Mouse (Mus musculus): ENCODE results near the gene Sh3pxd2a.

Gene Sh3pxd2a

DNA sequence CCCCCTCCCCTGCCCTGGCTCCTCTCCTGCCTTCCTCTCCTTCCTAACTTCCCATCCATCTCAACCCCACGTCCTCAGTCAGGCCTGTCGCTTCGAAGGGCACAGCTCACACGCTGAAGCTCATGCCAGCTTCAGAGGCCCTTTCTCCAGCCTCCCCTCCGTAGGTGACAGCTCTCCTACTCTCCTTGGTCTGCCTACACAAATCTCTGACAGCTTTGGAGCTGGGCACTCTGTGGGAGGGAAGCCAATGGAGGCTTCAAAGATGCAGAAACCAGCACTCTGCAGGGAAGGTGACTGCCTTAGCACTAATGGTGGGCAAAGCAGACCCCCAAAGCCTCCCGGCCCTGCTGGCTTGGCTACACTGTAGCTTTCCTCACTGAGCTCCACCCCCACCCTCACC lies 128.9 kb downstream of the Sh3pxd2a start:
- DNase-seq (ENCODE audit: low spot score): no peak

DNA sequence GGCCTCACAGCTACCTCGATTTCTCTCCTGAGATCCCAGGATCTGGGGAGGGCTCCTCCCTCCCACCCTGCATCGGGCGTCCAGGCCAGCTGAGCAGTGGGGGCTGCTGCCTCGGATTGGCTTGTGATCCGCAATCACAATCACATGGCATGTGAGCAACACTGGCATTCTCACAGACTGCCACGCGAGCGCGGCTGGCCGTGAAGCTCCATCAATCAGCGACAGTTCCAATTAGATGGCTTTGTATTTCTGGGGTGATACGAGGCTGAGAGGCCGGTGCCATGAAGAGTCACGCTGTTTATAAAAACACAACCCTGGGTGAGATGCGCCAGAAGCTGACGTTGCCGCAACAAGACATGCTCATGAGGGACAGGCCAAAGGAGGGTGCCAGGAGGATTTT lies 129.5 kb downstream of the Sh3pxd2a start:
- DNase-seq (ENCODE audit: low spot score): no peak

DNA sequence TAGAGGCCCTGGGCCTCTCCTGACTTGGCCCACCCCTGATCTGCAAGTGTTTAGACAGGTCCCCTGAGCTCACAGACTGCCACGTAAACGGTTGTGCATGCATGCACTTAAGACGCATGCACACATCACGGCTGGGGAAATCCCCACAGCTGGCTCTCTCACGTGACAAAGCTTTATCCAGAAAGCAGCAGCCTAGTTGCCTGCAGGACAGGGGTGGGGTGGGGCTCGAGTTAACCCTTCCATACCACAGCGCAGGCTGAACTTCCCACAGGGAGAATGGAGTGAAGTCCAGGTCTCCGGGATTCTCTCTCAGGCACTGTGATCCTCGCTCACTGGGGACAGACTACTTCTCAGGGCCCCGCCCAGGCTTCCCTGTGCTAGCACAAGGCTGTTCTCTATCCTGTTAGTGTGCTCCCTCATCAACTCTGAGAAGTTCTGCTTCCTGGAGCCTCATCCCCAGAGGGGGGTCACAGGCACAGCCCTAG lies 133.4 kb downstream of the Sh3pxd2a start:
- no peak for DNase-seq (ENCODE audit: low spot score)

DNA sequence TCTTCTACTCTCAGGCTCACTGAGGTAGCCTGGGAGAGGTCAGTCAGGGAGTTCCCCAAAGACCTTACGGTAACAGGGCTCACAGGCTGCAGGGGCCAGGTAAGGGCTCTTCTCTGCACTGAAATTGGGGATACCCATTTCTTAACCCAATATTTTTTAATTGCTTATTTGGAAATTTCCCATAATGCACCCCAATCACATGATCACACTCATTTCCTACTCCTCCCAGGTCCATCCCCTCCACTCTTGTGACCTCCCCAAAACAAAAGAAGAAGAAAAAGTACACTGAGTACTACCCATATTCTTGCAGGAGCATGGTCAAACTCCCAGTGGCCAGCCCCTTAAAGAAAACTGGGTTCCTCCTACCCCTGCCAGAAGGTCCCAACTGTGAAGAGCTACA lies 135.1 kb downstream of the Sh3pxd2a start:
- no peak for DNase-seq (ENCODE audit: low spot score)

DNA sequence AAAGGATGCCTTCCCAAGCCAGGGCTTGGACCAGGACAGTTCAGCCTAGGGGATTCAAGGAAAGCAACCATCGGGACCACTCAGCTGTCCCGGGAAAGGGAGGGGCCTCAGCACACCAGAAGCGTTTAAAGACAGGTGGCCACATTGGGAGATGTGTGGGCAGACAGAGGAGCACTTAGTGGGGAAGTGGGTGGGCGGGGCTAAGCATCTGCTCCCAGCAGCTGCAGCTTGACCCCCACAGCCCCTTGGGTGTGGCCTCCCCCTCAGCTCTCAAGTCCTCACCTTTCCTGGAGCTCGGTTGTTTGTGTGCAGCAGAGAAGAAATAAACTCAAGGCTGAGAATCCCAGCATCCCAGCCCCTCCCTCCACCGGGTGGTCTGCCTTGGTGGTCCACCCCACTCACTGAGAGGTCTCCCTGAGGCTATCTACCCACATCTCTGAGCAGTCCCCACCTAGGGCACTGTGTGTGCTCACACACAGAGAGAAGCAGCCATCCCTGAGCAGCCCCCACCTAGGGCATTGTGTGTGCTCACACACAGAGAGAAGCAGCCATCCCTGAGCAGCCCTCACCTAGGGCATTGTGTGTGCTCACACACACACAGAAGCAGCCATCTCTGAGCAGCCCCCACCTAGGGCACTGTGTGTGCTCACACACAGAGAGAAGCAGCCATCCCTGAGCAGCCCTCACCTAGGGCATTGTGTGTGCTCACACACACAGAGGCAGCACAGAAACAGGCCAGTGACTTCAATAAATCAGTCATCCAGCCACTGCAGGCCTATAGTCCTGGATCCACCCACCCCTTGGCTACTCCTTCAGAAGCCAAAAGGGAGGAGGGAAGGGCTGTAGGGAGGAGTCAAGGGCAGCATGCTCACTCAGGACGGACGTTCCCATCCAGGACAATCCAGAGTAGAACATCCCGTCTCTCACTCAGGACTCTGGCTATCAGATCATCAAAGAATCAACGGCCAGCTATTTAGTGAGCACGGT lies 136.0 kb downstream of the Sh3pxd2a start:
- DNase-seq (ENCODE audit: low spot score): peak; percentile 69

DNA sequence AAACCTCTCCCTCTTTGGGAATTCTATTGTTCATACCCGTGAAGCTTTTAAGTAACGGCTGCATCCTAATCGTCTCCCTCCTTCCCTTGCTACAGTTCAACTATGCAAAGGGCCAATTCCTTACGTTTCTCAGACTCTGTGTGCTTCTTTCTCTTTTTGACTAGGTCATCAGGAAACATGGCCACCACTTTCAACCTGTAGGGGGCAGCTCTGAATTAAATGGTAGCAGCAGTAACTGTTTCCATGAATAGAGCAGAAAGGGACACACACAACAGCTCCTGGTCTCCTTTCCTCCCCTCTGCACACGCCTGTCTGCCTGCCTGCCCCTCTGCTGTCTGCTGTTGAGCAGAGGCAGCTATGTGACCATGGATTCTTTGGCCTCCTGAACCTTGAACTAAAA lies 138.3 kb downstream of the Sh3pxd2a start:
- no peak for DNase-seq (ENCODE audit: low spot score)

DNA sequence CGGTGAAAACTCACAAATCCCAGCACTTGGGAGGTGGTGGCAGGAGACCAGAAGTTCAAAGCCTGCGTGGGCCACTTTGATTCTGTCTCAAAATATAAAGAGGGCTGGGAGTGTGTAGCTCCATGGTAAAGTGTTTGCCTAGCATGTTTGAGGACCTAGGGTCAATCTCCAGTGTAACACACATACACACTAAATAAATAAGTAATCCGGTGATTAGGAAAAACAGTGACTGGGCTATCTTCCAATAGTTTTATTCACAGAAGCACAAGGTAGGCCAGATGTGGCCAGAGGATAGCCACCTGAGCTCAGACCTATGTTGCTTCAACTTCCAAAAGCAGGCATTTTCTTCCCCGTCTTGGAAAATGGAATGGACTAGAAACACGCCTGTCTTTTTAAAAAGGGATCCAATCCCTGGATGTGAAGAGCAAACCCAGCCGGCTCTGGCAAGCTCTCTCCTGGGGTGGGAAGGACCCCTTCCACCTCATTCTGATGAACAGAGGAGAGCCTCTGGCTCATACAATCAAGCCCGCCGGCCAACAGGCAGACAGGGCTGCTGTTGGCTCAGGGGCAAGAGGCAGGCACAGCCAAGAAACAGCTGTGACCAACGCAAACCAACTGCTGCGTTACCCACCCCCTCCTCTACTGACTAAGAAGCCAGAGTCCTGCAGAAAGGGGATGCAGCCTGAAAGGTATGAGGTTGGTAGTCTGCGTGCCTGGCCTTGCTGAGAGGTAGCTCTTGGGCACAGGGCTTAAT lies 140.9 kb downstream of the Sh3pxd2a start:
- DNase-seq (ENCODE audit: low spot score): no peak

DNA sequence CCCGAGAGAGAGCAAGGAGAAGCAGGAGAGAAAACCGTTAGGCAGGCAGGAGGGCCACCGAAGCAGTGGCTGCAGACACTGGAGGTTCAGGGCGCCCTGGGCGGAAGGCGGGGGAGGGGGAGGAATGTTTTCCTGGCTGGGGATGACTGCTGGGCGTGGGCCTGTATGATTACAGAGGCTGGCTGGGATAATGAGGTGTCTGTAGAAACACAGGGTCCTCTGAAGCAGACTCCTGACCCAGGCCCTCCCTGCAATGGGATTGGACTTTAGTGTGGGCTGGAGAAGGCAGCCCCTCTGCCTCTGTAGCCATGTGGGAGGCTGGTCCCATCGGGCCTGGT lies 143.9 kb downstream of the Sh3pxd2a start:
- peak; percentile 74 for DNase-seq (ENCODE audit: low spot score)

DNA sequence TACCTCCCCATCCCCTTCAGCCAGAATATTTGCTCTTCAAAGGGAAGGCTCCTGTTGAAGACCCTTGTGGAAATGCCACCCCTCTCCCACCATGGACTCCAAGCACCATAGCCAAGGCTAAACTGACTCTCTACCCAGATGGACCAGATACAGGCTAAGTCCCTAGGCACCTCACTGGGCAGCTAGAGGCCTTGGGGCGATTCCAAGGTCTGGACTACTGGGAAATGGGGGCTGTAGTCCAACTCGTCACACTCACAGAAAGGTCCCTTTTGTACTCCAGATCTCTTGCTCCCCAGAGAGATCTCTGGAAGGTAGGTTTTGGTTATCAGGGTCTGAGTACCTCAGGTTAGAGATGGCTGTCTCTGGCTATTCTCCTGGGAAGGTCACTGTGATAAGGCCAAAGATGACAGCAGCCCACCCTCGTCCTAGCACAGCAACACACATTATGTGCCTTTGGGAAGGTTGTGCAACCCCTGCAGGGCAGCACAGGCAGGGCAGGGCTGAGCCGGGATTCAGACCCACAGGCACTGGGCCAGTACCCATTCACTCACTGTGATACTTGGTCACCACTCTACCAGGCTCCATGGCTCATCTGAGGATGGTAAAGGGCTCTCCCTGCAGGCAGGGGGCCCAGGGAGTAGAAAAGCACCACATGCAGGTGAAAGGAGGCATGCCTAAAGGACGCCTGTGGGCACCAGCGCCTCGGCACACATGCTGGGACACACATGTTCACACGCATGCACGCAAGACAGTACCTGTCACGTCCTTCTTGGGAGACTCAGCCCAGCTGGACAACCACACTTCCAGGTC lies 144.5 kb downstream of the Sh3pxd2a start:
- no peak for DNase-seq (ENCODE audit: low spot score)

DNA sequence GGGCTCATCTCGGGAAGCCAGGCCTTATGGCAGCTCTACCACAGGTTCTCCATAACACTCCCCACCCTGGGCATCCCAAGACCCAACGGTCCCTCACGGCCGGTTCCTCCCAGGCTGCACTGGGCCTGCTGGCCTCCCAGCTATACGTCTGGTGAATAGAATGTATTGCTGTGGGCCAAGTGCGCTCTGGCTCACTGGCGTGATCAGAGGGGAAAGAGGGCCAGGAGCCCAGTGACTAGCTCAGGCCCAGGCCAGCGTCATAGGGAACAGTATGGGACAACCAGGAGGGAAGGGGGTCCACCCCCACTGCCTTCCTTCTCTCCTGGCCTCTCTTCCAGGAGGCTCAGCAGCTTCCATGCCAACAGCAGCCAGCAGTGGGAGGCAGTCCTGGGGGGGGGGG lies 145.1 kb downstream of the Sh3pxd2a start:
- DNase-seq (ENCODE audit: low spot score): no peak

DNA sequence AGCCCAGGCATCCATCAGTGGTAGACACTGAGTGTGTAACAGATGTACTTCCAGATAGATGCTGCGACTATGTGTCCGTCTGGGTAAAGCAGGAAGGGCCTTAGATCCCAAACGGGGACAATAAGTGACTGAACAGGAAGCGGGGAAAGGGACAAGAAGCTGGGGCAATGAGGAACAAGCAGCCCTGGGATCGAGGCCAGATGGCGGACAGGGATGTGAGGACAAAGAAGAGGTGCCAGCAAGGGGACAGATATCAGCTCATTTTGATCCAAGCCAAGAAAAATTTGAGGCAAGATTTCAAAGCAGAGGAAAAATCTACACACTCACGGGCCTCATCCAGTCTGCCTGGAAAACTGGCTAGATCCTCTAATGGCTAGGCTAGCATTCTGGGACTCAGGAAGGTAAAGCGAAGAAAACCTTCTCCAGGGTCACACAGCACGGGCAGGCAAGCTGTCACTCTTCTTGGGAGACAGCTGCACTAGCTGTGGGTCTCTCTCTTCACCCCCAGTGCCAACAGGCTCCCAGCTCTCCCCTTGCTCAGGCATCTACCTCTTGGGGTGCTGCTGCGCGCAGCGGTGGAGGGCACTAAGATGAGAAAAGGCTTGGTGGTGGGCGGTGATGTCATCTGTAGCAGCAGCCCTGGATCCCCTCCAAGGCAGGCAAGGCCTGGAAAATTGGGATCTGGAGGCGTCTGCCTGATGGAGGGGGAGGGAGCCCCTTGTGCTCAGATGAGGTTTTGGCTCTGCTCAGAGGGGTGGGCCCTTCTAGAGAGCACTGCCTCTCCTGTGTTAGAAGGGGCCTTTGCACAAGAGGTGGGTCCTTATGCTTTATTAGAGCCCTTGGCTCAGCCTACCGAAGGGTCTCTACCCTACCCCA lies 146.9 kb downstream of the Sh3pxd2a start:
- no peak for DNase-seq (ENCODE audit: low spot score)

DNA sequence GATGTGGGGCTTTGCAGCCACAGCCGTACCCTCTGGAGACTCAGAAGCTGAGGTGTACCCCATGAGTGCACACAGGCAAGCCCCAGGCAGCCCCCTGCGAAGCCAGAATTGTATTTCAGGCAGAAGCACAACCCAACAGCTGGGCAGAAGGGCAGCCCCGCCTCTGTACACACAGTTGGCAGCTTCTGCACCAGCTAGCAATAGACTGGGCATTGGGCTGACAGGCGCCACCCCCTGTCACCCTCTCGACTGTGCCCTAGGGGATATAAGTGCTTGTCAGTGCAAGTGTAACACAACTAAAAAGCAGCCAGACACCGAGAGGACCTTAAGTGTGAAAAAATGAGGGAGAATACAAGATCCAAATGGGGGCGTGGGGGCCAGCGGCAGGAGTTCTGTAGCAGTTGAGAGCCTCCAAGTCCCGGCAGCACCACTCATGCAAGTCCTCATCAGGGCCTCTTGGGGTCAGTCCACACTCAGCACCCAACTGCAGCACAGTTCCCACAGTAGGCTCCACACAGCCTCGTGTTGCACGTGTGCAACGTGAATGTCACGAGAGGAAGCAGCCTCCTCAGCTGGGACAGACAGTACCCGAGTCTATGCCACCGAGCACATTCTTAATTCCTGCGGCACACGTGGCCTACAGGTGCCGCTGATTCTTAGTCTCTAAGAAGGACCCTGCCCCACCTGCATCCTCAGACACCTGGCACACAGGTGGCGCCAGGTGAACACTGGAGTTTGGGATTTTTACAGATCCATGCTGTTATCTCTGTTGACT lies 147.7 kb downstream of the Sh3pxd2a start:
- no peak for DNase-seq (ENCODE audit: low spot score)

DNA sequence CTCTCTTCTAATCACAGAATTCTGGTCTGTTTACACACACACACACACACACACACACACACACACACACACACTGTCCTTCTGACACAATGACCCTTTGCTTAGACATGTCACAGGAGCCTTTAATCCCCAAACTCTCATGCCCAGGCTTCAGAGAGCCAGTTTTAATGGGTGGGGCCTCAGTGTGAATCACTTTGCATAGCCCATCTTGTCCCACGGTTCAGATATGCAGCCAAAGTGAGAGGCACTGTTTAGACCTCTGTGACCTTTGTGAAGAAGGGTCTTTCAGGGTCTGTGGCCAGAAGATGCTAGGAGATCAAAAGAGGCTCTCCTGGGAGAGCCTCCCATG lies 148.3 kb downstream of the Sh3pxd2a start:
- no peak for DNase-seq (ENCODE audit: low spot score)

DNA sequence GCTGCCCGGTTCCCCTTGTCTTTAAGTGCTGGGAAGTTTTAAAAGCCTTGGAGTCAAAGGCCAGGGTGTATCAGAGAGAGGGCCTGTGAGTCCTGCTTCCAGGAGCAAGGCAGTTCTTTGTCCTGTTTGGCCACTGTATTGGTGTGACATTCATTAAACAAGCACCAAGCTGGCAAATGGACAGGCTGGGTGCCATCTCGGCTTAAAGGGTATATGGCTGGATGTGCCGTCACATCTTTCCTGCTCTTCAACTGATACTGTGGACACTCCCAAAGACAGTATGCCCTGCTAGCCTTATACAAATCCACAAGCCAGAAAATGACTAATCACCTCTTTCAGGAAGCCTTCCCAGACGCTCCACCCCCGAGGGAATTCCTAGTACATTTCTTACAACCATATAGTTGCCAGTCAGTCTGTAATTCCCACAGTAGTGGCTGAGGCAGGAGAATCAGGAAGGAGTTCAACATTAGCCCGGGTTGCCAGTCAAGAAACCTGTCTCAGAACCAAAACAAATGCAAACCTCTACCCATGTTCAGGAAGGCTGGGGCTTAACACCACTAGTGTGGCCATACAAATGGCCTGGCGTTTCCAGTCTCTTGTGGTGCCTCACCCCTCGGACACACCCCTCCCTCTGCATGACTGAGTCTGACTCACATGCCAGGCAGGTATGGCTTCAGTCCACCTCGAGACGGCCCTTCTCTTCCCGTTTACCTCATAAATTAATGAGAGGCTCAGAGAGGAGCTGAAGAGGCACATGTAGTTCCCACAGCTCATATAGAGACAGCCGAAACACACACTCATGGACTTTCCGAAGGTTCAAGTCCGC lies 148.9 kb downstream of the Sh3pxd2a start:
- no peak for DNase-seq (ENCODE audit: low spot score)

DNA sequence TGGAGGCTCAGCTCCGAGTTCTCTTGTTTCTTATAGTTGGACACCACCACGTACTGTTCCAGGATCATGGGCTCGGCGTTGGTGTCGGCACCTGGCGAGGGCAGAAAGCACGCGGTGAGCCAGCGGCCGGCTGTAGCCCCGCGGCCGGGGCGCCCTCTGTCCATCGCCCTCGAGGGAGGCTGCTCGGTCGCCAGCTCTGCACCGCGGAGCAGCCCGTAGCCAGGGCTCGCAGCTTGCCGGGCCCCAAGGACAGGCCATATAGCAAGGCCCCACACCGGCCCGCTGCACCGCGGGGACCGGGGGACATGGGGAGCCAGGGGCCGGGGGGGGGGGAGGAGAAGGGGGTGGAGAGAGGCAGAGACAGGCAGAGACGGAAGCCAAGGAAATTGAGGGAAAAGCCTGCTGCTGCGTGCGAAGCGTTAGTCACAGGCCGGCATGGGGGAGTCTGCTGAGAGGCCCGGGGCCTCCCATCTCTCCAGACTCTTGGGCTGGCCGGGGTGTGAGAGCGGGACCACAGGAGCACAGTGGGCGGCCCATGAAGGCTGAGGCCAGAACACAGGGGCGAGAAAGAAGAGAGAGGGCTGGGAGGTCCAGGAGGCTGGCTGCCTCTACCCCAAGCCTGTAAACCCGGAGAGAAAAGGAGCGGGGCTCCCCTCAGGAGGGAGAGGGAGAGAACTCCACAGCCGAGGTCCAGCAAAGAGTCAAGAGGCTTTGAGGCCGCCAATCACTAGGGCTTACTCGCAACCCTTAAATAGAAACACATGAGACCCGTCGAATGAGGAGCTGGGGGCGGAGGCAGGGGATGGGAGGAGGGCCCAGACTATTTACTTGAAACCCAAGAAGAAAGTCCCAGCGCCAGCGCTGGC lies 149.9 kb downstream of the Sh3pxd2a start:
- DNase-seq (ENCODE audit: low spot score): peak; percentile 86

DNA sequence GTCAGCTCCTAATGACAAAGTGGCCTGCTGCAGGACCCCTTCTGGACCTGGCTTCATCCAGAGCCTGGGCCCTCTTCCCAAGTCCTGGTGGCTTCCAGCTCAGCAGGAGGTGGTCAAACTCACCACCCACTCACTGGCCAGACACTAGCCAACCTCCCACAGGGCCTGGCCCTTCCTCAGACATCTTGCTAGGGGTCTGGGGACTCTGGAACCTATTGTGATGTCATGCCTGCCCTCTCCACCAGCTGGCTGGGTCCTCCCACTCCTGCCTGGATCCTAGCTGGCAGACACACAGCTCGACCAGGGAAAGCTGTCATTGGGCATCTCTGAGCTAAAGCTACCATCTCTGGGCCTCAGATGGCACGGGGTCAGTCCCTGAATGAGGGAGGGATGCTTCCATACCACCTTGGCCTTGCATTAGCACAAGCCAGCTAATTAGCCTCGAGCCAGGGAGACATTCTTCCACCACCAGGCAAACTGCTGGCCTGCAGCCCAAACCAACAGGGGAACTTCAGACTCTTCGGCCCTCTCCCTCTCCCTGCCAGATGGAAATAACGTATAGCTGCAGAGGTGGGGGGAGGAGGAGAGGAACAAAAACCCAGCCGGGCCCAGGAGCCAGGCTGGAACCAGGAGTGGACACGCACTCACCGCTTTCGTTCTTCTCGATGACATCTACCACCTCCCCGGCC lies 150.7 kb downstream of the Sh3pxd2a start:
- DNase-seq (ENCODE audit: low spot score): no peak

DNA sequence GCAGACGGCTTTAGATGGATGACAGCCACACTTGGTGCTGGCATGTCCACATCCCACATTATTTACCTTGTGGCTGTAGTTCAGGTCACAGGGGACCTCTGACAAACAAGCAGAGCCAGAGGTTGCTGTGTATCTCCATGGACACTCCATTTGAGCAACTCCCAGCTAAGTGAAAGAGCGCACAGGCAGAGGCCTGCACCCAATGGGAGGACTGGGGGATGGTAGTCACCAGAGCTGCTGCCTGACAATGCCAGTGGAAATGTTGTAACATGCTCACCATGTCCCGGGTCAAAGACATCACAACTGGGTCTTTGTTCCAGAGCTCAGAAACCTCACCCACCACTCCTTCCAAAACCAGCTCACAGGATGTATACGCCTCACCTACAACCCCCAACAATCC lies 153.0 kb downstream of the Sh3pxd2a start:
- no peak for DNase-seq (ENCODE audit: low spot score)

DNA sequence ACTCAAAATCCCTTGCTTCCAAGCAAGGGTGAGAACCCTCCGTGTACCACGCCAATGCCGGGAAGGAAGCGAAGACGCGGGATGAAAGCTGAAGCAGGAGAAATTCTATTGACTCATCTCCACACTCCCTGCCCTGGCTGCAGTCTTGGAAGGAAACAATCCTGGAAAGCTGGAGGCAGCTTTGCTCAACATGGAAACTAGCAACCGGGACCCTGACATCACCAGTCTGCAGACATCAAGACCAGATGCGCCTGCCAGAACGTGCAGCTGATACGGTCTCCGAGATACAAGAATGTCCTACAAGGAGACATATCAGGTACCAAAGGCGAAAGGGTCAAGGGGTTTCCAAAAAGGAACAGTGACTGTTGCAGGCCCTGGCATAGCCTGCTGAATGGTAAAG lies 154.4 kb downstream of the Sh3pxd2a start:
- no peak for DNase-seq (ENCODE audit: low spot score)
